Mouse (Mus musculus) cerebellum, adult 2 months (tissue): ENCODE measurements at regions not wholly inside any gene's neighbourhood (a gene's known extent, or its start where the extent isn't known, plus 50 kb on each side); places are given as distances from the start of the nearest gene placed in this dataset.

Experiments
- DNase-seq, 2 experiments: peaks; one replicate each; pipeline ENCODE4 v3.0.0; 2021
- H3K27ac ChIP-seq: fragments of 200-500 bp; 2 replicates; pipeline ENCODE4 v1.5.1; 2012; ENCODE audit warnings: low read length, control low read depth, inconsistent platforms; ENCODE audit not compliant: insufficient read depth
- H3K27me3 ChIP-seq: fragments of 200-500 bp; 2 replicates; pipeline ENCODE4 v1.6.1; 2012; ENCODE audit warnings: inconsistent platforms, mild to moderate bottlenecking, low read length, moderate library complexity; ENCODE audit not compliant: control insufficient read depth, insufficient read depth
- H3K4me1 ChIP-seq: fragments of 200-500 bp; 2 replicates; pipeline ENCODE4 v1.6.1; 2011; ENCODE audit warnings: low read length; ENCODE audit not compliant: control insufficient read depth, insufficient read depth
- H3K4me3 ChIP-seq: fragments of 200-500 bp; replicated peaks from 2 replicates; pipeline ENCODE3; 2011; ENCODE audit warnings: mild to moderate bottlenecking, low read depth, low read length, control low read depth; ENCODE audit not compliant: insufficient read depth
- CTCF ChIP-seq: fragments of 200-500 bp; IDR thresholded peaks from 2 replicates; pipeline ENCODE4 v1.5.1; 2011; ENCODE audit warnings: low read depth, mild to moderate bottlenecking, control low read depth, low read length, moderate library complexity, borderline replicate concordance; ENCODE audit not compliant: insufficient read depth
- POLR2A ChIP-seq: fragments of 200-500 bp; IDR thresholded peaks from 2 replicates; pipeline ENCODE4 v1.6.1; 2011; ENCODE audit warnings: low read length, control low read depth, borderline replicate concordance; ENCODE audit not compliant: insufficient read depth
- WGBS: fragments of 180-500 bp; shearing (Covaris S2); methylation state at CpG from one replicate; pipeline ENCODE4 v1.1.7; 2018; 5-methylcytosine and 5-hydroxymethylcytosine counted together

DNA sequence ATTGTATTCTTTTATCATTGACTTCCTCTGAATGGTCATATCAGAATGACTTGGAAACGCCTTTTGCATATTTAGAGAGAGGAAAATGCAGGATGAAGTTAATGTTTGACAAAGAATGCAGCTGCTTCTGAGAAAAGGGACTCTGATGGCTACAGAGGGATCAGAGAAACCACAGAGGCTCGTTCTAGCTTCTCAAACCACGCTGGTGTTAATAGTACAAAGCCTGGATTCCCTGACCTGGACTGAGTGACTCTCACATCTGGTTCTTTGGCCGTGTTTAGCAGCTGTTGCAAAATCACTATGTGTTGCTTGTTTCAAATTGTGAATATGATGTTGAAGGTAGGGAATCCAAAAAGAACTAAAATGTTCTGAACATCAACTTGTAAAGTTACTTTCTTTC is 91.5 kb upstream of the Rgs17 start:
- no peak for DNase-seq
- Histone ChIP-seq H3K27ac (no peak overlapping the region), H3K27me3 (no peaks in the 10 kb centered on the region), H3K4me1 (no peaks in the 10 kb centered on the region), H3K4me3 (no peak overlapping the region)
- WGBS: 76% methylated on average over 4 of the region's 4 CpGs
- TF ChIP-seq POLR2A: no peak
- no peak for TF ChIP-seq CTCF

DNA sequence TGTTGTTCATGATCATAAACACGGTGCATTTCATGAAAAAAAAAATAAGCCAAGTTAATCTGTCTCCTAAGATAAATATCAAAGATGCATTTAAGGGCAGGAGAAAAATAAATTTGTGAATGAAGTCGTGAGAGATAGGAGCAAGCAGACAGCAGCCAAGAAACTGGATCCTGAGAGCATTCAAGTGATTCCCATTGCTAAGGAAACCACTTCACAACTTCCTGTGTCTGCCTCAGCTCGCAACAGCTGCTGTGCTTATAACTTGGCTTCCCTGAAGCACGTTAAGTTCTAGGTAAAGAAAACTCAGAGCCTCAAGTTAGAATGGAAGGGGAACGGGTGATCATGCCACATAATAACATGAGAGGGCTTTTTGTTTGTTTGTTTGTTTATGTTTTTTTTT is 89.3 kb upstream of the Rgs17 start:
- 25% methylated on average over 5 of the region's 5 CpGs for WGBS
- no peak overlapping the region for H3K4me3 ChIP-seq
- no peaks in the 10 kb centered on the region for H3K4me1 ChIP-seq
- no peak for DNase-seq
- H3K27ac ChIP-seq: no peak overlapping the region
- H3K27me3 ChIP-seq: no peaks in the 10 kb centered on the region
- TF ChIP-seq POLR2A (no peak), CTCF (no peak)

DNA sequence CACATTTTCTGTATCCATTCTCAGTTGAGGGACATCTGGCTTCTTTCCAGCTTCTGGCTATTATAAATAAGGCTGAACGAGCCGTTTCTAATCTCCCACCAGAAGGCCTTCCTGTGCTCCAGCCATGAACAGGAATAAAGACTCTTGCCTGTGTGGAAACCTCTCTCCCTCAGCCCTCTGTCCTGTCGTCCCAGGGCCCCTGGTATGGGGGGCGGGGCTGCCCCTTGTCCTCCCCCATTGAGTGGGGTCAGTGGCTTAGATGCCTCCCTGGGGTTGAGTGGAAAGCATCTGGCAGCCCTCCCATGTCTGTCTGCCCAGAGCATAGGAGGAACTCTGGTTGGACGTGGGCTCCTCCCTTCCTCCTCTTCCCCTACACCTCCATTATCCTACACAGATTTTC is 88.8 kb upstream of the Rgs17 start:
- no peaks in the 10 kb centered on the region for H3K27me3 ChIP-seq
- no peaks in the 10 kb centered on the region for H3K4me1 ChIP-seq
- TF ChIP-seq CTCF: no peak
- no peak for TF ChIP-seq POLR2A
- no peak overlapping the region for H3K4me3 ChIP-seq
- no peak overlapping the region for H3K27ac ChIP-seq
- WGBS: 11% methylated on average over 5 of the region's 5 CpGs
- no peak for DNase-seq

DNA sequence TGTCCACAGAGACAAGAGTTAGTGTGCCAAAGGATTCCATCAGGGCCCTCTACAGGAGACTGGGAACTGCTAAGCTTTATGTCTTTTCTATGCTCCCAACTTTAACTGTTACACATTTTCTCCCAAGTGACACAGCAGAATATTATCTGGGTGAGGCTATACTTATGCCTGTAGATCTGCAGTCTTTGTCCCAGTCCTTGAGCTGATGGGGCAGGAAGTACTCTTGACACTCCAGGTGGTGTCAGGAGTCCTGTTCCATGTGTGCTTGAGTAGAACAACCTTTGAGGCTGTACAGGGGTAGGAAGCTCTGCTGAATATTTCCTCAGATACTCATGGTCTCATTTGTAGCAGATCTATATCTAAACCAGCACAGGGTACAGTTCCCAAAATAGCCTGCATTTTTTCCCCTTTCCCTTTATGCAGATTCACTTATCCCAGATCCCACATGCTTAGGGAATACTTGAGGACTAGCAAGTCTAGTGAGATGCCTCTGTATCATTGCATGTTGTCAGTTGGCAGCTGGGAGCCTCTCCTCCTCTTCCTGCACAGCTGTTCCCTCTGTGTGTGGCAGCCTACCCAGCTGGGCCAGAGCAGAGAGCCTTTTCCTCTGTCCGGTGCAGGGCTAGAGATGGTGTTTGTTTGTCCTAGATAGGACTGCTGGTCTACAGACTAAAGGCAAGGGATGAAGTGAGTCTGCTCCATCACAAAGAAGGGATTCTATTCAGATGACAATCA is 85.2 kb upstream of the Rgs17 start:
- Histone ChIP-seq H3K4me3 (no peak overlapping the region), H3K27ac (no peak overlapping the region), H3K4me1 (no peaks in the 10 kb centered on the region), H3K27me3 (no peaks in the 10 kb centered on the region)
- DNase-seq: no peak
- 25% methylated on average over 1 of the region's 1 CpGs for WGBS
- no peak for TF ChIP-seq CTCF
- TF ChIP-seq POLR2A: no peak

DNA sequence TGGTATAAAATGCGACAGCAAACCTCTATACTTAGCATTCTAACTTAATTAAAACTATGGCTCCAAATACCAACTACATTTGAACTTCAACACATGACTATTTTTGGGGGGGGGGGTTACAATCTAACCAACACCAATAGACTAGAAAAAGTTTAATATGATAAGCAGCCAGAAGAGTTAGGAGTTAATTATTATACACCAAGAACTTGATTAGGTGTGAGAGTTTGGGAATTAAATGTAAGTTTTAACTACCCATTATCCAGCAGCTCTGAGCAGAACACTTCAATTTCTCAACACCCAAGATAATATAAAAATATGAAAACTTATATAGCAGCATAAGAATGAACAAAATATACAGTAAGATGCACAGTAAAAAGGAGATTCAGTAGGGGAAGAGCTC is 59.2 kb upstream of the Rgs17 start:
- H3K4me3 ChIP-seq: no peak overlapping the region
- no peaks in the 10 kb centered on the region for H3K27me3 ChIP-seq
- no peak for TF ChIP-seq POLR2A
- TF ChIP-seq CTCF: no peak
- no peak overlapping the region for H3K27ac ChIP-seq
- no peaks in the 10 kb centered on the region for H3K4me1 ChIP-seq
- no peak for DNase-seq
- 98% methylated on average over 1 of the region's 1 CpGs for WGBS

DNA sequence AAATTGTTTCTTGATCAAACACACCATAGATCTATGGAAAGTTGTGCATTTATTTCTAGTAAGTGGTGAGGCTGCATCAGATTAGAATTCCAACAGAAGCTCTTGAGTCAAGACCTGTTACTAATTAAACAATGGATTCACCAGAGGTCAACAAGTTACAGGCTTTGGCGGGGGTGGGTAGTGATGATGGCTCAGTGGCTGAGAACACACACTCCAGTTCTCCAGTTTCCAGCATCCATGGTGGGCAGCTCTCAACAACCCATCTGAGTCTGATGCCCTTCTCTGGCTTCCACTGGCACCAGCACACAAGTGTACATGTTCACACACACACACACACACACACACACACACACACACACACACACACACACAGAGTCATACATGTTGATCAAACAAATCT is 56.3 kb upstream of the Rgs17 start:
- no peak overlapping the region for H3K27ac ChIP-seq
- no peaks in the 10 kb centered on the region for H3K4me1 ChIP-seq
- TF ChIP-seq CTCF (no peak), POLR2A (no peak)
- no peak for DNase-seq
- H3K4me3 ChIP-seq: no peak overlapping the region
- WGBS: 75% methylated on average over 1 of the region's 1 CpGs
- no peaks in the 10 kb centered on the region for H3K27me3 ChIP-seq
